Mouse (Mus musculus): ENCODE measurements at regions not wholly inside any gene's neighbourhood (a gene's known extent, or its start where the extent isn't known, plus 50 kb on each side); places are given as distances from the start of the nearest gene placed in this dataset.
A peak's percentile ranks its signal among the peaks of the same experiment; 100 is the strongest.

GRCm38 (mm10) chr1:72963449-72963848, 52.3 kb downstream of the Tnp1 start:
- TF ChIP-seq CTCF (IDR thresholded peaks at IDR 0.05; ENCODE audit: low read depth) = no peak
- 42% methylated on average over 7 of the region's 7 CpGs for WGBS
- no peak overlapping the region for H3K27ac ChIP-seq (ENCODE audit: low read depth, low read length)

GRCm38 (mm10) chr1:72960241-72960653, 55.5 kb downstream of the Tnp1 start:
- no peak overlapping the region for H3K9ac ChIP-seq (ENCODE audit: low read depth, low read length)
- H3K4me1 ChIP-seq (replicated peaks; ENCODE audit: control insufficient read depth, insufficient read depth, low read length) = no peaks in the 10 kb centered on the region
- no peaks in the 10 kb centered on the region for H3K9me3 ChIP-seq (ENCODE audit: control insufficient read depth)
- no peak overlapping the region for H3K4me2 ChIP-seq (replicated peaks; ENCODE audit: low read depth)
- no peak overlapping the region for H3K27ac ChIP-seq (ENCODE audit: low read depth, low read length)
- no peak for TF ChIP-seq CTCF (IDR thresholded peaks at IDR 0.05; ENCODE audit: low read depth)
- H3K36me3 ChIP-seq (ENCODE audit: control insufficient read depth, insufficient read depth) = no peaks in the 10 kb centered on the region
- ATAC-seq = peak; percentile 49; the same call in 1 of the 2 replicates
- no peaks in the 10 kb centered on the region for H3K27me3 ChIP-seq (replicated peaks; ENCODE audit: control insufficient read depth, insufficient read depth, low read length)
- no peak overlapping the region for H3K4me3 ChIP-seq (ENCODE audit: low read depth, low read length)
- 22% methylated on average over 4 of the region's 4 CpGs for WGBS

More at GRCm38 (mm10) chr1:72963449-72963848, 52.3 kb downstream of the Tnp1 start:
- H3K4me1 ChIP-seq (replicated peaks; ENCODE audit: control insufficient read depth, insufficient read depth, low read length) = no peaks in the 10 kb centered on the region
- H3K4me3 ChIP-seq (ENCODE audit: low read depth, low read length) = no peak overlapping the region
- H3K9me3 ChIP-seq (ENCODE audit: control insufficient read depth) = no peaks in the 10 kb centered on the region
- ATAC-seq = peak; percentile 25; the same call in 1 of the 2 replicates
- no peaks in the 10 kb centered on the region for H3K36me3 ChIP-seq (ENCODE audit: control insufficient read depth, insufficient read depth)
- no peak overlapping the region for H3K9ac ChIP-seq (ENCODE audit: low read depth, low read length)
- H3K27me3 ChIP-seq (replicated peaks; ENCODE audit: control insufficient read depth, insufficient read depth, low read length) = no peaks in the 10 kb centered on the region
- H3K4me2 ChIP-seq (replicated peaks; ENCODE audit: low read depth) = no peak overlapping the region

GRCm38 (mm10) chr1:72955387-72955786, 60.3 kb downstream of the Tnp1 start:
- Histone ChIP-seq H3K4me3 (ENCODE audit: low read depth, low read length) (no peak overlapping the region), H3K4me1 (replicated peaks; ENCODE audit: control insufficient read depth, insufficient read depth, low read length) (no peaks in the 10 kb centered on the region), H3K9me3 (ENCODE audit: control insufficient read depth) (no peaks in the 10 kb centered on the region), H3K4me2 (replicated peaks; ENCODE audit: low read depth) (no peak overlapping the region), H3K9ac (ENCODE audit: low read depth, low read length) (no peak overlapping the region), H3K27me3 (replicated peaks; ENCODE audit: control insufficient read depth, insufficient read depth, low read length) (no peaks in the 10 kb centered on the region), H3K36me3 (ENCODE audit: control insufficient read depth, insufficient read depth) (no peaks in the 10 kb centered on the region), H3K27ac (ENCODE audit: low read depth, low read length) (no peak overlapping the region)
- no peak for ATAC-seq
- no peak for TF ChIP-seq CTCF (IDR thresholded peaks at IDR 0.05; ENCODE audit: low read depth)
- 72% methylated on average over 2 of the region's 2 CpGs for WGBS

- no peak overlapping the region for H3K9ac ChIP-seq (ENCODE audit: low read depth, low read length)
- H3K27ac ChIP-seq (ENCODE audit: low read depth, low read length) = no peak overlapping the region
- no peaks in the 10 kb centered on the region for H3K36me3 ChIP-seq (ENCODE audit: control insufficient read depth, insufficient read depth)
- H3K27me3 ChIP-seq (replicated peaks; ENCODE audit: control insufficient read depth, insufficient read depth, low read length) = no peaks in the 10 kb centered on the region
- H3K4me3 ChIP-seq (ENCODE audit: low read depth, low read length) = no peak overlapping the region
- no peaks in the 10 kb centered on the region for H3K4me1 ChIP-seq (replicated peaks; ENCODE audit: control insufficient read depth, insufficient read depth, low read length)
- H3K4me2 ChIP-seq (replicated peaks; ENCODE audit: low read depth) = peak overlapping the region; percentile 21; the same call in 1 of the 2 replicates
- no peak for ATAC-seq
- TF ChIP-seq CTCF (IDR thresholded peaks at IDR 0.05; ENCODE audit: low read depth) = no peak
- H3K9me3 ChIP-seq (ENCODE audit: control insufficient read depth) = no peaks in the 10 kb centered on the region
- 32% methylated on average over 6 of the region's 6 CpGs for WGBS
Observed at GRCm38 (mm10) chr1:72952896-72953295, 62.8 kb downstream of the Tnp1 start.

- Histone ChIP-seq H3K4me2 (replicated peaks; ENCODE audit: low read depth) (no peak overlapping the region), H3K27me3 (replicated peaks; ENCODE audit: control insufficient read depth, insufficient read depth, low read length) (no peaks in the 10 kb centered on the region), H3K36me3 (ENCODE audit: control insufficient read depth, insufficient read depth) (no peaks in the 10 kb centered on the region), H3K4me3 (ENCODE audit: low read depth, low read length) (no peak overlapping the region), H3K9ac (ENCODE audit: low read depth, low read length) (no peak overlapping the region), H3K9me3 (ENCODE audit: control insufficient read depth) (no peaks in the 10 kb centered on the region), H3K27ac (ENCODE audit: low read depth, low read length) (no peak overlapping the region), H3K4me1 (replicated peaks; ENCODE audit: control insufficient read depth, insufficient read depth, low read length) (no peaks in the 10 kb centered on the region)
- TF ChIP-seq CTCF (IDR thresholded peaks at IDR 0.05; ENCODE audit: low read depth) = no peak
- no peak for ATAC-seq
- 58% methylated on average over 7 of the region's 7 CpGs for WGBS
Observed at GRCm38 (mm10) chr1:72951802-72952201, 63.9 kb downstream of the Tnp1 start.

- H3K4me2 ChIP-seq (replicated peaks; ENCODE audit: low read depth) = no peak overlapping the region
- H3K4me3 ChIP-seq (ENCODE audit: low read depth, low read length) = no peak overlapping the region
- H3K4me1 ChIP-seq (replicated peaks; ENCODE audit: control insufficient read depth, insufficient read depth, low read length) = 0 out of 2 replicates have a peak, but pooled peaks cover under 1% of the 10 kb centered on the region
- no peak overlapping the region for H3K27ac ChIP-seq (ENCODE audit: low read depth, low read length)
- H3K27me3 ChIP-seq (replicated peaks; ENCODE audit: control insufficient read depth, insufficient read depth, low read length) = no peaks in the 10 kb centered on the region
- ATAC-seq = no peak
- H3K36me3 ChIP-seq (ENCODE audit: control insufficient read depth, insufficient read depth) = no peaks in the 10 kb centered on the region
- TF ChIP-seq CTCF (IDR thresholded peaks at IDR 0.05; ENCODE audit: low read depth) = no peak
- 88% methylated on average over 7 of the region's 7 CpGs for WGBS
- no peaks in the 10 kb centered on the region for H3K9me3 ChIP-seq (ENCODE audit: control insufficient read depth)
- H3K9ac ChIP-seq (ENCODE audit: low read depth, low read length) = no peak overlapping the region
Observed at GRCm38 (mm10) chr1:72951365-72951764, 64.3 kb downstream of the Tnp1 start.

GRCm38 (mm10) chr1:72946235-72946634, 69.5 kb downstream of the Tnp1 start:
- 33% methylated on average over 4 of the region's 4 CpGs for WGBS
- Histone ChIP-seq H3K4me1 (replicated peaks; ENCODE audit: control insufficient read depth, insufficient read depth, low read length) (peaks cover 10% of the 10 kb centered on the region; the same call in 1 of the 2 replicates), H3K27me3 (replicated peaks; ENCODE audit: control insufficient read depth, insufficient read depth, low read length) (no peaks in the 10 kb centered on the region), H3K9ac (ENCODE audit: low read depth, low read length) (no peak overlapping the region), H3K4me2 (replicated peaks; ENCODE audit: low read depth) (0 out of 2 replicates have a peak overlapping the region, but pooled peaks have one; percentile 51), H3K36me3 (ENCODE audit: control insufficient read depth, insufficient read depth) (no peaks in the 10 kb centered on the region), H3K9me3 (ENCODE audit: control insufficient read depth) (no peaks in the 10 kb centered on the region), H3K27ac (ENCODE audit: low read depth, low read length) (no peak overlapping the region), H3K4me3 (ENCODE audit: low read depth, low read length) (no peak overlapping the region)
- no peak for TF ChIP-seq CTCF (IDR thresholded peaks at IDR 0.05; ENCODE audit: low read depth)
- ATAC-seq = no peak
